Mouse (Mus musculus) heart, postnatal 25 days (tissue): ENCODE measurements at regions not wholly inside any gene's neighbourhood (a gene's known extent, or its start where the extent isn't known, plus 50 kb on each side); places are given as distances from the start of the nearest gene placed in this dataset.
"Not testable (repeated sequence)": the region's sequence is repeated elsewhere in the genome, so short reads cannot be mapped to it uniquely, and the experiment has no call there.

Experiments used
- DNase-seq: peaks from one replicate; pipeline ENCODE4 v3.0.0; 2022; ENCODE audit warnings: low spot score
- intact Hi-C: fragments of 180-260 bp; cut with DNase I; formaldehyde crosslinking; loops from one replicate; pipeline ENCODE4 v1.15.1; 2025

DNA sequence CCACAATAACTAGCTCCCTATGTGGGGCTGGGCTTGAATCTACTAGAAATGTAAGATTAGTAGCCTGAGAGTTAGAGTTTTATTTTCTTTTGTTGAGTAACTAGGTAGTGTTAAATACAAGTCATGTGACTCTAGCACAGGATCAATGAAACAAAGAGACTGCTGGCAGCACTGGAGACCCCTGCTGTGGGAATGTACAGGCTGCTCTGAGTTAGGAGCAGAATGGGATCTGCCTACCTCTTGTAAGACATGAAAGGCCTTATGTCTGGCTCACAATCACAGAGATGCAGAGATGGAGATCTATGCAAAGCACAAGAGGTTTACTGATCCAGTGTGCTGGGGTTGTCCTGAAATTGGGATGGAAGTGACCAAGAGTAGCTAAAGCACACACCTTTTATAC lies 193.9 kb upstream of the Kcnmb2 start:
- intact Hi-C loops = not testable (repeated sequence)

DNA sequence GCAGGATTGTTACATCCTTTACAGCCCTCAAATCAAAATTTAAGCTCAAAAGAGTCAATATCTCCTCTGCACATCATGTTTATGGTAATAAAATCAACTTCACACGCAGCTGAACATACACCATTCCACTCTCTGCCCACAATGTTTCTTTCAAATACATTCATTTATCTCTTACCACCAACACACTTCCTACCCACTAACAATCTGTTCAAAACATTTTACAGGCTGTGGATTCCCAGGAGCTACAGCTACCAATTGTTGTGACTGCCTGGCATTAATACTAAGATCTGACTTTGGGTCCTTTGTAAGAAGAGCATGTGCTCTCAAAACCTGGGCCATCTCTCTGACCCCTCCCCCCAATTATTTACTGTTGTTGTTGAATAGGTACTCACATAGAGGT lies 161.0 kb upstream of the Kcnmb2 start:
- intact Hi-C loops = no loop called here

More for the DNA sequence above, 193.9 kb upstream of the Kcnmb2 start:
- DNase-seq = not testable (repeated sequence)

DNA sequence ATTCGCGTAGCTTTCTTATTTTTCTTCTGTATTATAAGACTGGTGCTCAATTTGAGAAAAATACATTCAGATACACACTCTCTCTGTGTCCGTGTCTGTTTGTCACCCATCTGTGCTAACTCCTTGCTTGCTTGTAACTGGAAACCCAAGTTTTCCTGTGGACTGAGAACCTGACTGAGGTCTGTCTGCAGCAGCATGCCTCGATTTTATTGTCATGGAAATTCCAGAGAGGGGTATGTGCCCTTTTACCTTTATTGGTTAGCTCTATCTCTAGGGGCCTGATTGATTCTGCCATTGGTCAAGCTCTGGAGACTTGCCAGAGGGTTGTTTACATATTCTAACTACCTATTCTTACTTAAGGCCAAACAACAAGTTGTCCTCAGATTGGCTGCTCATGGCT lies 146.4 kb upstream of the Kcnmb2 start:
- intact Hi-C loops = no loop called here

More for the DNA sequence above, 161.0 kb upstream of the Kcnmb2 start:
- no peak for DNase-seq

DNA sequence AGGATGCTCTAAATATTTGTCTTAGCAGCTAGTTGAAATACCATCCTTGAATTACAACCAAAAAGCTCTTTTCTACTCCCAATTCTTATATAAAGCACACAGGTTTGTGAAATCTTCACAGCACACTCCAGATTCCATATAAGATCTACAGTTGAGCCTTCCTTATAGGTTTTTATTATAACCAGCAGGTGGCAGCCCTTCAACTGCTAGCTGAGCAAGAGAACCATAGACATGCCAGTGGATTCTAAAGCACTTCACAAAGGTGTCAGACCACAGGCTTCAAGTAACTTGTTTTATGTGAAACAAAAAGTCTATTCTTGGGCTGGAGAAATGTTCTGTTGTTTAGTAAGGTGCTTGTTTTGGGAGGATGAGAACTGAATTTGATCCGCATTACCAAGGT lies 133.1 kb upstream of the Kcnmb2 start:
- DNase-seq = no peak
- intact Hi-C loops = no loop called here

More for the DNA sequence above, 146.4 kb upstream of the Kcnmb2 start:
- no peak for DNase-seq

DNA sequence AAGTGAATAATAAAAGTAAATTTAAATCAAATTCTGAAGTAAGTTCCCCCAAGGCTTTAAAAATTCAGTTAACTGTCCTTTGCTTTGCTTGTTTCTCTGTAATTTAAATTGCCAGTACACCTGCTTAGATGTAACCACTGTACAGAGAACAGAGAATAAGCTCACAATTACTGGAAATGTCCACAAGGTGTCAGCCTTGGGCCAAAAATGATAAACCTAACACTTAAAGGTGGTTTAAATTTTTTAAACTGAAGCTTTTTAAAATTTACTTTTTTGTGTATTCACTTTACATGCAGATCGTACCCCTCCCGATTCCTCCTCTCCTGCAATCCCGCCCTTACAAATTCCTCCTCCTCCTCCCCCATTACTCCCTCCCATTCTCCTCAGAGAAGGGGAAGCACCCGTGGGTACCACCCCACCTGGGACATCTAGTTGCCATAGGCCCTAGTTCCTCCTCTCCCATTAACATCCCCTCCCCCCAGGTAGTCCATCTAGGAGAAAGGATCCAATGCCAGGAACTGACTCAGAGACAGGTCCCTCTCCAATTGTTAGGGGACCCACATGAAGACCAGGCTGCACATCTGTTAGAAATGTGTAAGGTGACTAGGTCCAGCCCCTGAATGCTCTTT lies 111.9 kb upstream of the Kcnmb2 start:
- DNase-seq = no peak
- intact Hi-C loops = loop anchor here (2.0 kb wide), 2 partner anchors 398 to 526 kb away; no protein-coding TSS in a partner anchor

DNA sequence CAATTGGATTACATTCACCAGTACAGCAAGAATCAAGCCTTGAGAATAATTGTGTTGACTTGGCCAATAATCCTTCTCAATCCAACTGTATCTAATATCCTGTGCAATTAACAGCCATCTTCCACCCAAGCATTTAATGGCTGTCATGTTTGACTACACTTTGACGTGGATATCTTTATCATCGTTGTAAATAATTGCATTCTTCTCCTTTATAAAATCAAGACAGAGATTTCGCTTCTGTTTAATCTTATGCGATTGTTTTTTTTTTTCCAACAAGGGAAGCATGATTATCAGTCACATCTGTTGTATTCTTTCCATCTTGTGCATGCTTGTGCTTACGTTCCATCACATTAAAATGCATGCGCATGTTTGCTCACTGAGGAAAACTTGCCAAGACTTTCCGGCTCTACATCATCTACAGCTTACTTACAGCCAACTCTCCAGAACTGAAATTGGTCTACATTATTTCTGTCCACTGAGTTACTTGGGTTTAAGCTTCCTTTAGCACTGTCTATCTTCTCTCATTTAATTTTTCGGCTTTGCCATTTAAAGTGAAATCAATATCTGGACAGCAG lies 108.8 kb upstream of the Kcnmb2 start:
- intact Hi-C loops = no loop called here
- DNase-seq = no peak

DNA sequence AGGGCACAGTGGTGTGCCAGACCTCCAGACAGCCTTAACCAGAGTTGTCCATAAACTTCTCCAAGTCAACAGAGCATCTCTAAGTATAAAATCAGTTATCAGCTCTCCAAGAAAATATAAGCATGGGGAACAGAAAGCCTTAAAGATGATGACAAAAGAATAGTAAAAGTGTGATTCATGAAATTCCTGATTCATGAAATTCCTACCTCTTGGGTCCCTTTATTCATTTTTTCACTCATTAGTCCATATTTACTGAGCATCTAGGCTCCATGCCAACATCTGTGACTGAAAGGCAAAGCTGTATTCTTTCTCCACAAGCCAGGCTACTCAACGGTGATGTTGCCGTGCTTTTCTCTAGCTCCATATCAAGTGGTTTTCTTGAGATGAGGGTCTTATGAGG lies 105.7 kb upstream of the Kcnmb2 start:
- DNase-seq = no peak
- intact Hi-C loops = no loop called here

DNA sequence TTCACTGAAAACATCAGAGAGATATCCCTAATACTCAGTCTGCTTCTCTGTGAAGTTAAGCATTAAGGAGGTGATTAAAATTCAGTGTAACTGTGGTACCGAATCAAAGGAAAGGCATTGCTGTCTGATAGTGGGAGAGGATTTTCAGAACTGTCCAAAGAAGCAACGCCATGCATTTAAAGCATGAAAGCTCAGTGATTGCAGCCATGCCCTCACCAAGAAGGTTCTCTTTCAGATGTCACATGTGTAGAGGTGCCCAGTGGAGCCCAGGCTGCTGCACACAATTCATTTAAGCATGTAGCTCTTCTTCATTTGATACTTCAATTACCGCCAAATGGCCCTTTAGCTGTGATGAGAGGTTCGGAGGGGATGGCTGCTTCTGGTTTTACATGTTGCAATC lies 103.1 kb upstream of the Kcnmb2 start:
- no peak for DNase-seq
- intact Hi-C loops = no loop called here

DNA sequence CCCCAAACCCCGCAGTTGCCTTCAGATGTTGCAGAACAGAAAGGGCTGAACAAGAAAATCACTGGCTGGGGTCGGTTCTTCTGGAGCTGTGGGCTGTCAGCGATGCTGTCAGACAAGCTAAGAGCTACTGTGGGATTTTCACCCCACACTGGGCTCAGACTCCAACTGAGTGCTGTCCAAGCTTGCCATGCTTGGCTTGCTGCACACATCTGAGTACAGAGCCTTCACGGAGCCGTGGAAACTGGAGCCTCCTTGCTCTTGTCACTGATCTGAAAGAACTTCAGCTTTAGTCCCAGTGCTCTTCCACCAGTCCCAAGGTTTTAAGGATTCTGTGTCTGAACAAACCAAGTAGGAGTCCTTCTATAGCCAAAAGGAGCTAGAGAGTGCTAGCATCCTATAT lies 98.3 kb upstream of the Kcnmb2 start:
- intact Hi-C loops = no loop called here
- DNase-seq = no peak

DNA sequence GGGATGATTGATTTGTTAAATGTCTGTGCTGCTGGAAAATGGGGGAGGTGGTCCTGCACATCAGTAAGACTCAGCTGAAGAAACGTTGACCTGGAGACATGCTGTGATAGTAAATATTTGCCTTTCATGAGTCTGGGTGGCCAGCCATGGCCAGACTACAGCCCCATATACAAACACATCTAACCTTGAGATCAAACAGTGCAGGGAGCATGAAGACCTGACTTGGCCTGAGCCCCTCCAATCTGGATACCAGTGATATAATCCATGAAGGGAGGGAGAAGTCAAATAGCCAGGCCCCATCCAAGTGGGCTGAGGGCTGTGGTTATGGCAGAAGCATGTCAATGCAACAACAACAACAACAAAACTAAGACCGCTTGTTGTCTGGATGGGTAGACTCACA lies 94.6 kb upstream of the Kcnmb2 start:
- intact Hi-C loops = no loop called here
- DNase-seq = no peak

DNA sequence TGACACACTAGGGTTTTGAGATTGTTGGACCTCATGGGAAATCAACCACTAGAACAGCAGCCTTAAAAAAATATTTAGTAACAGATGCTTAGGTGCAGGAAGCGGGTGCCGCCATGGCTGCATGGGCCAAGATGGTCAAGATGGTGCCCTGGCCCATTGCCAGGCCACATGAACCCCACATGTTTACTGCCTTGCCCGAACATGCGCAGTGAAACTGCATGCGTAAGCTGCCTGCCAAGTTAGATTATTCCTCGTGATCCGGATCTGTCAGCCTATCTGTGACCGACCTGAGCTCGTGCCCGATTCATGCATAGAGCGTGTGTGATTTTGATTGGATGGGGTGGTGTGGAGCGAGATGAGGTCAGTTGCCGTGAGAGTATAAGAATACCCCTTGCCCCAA lies 93.2 kb upstream of the Kcnmb2 start:
- intact Hi-C loops, DNase-seq: not testable (repeated sequence)

DNA sequence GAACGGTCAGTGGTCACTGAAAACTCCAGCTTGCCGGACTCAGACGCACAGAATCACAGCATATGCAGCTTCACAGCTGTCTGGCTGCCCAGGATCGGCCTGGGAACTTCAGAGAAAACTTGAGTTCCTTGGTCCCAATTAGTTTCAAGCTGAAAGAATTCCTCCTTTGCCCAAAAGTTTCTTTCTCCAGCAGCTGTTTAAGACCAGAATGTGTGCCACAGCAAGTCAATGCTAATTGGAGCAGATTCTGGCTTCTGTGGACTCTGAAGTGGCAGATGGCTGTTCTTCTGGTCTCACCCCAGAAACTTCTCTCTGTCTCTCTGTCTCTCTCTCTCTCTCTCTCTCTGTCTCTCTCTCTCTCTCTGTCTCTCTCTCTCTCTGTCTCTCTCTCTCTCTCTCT lies 91.1 kb upstream of the Kcnmb2 start:
- no peak for DNase-seq
- intact Hi-C loops = no loop called here

DNA sequence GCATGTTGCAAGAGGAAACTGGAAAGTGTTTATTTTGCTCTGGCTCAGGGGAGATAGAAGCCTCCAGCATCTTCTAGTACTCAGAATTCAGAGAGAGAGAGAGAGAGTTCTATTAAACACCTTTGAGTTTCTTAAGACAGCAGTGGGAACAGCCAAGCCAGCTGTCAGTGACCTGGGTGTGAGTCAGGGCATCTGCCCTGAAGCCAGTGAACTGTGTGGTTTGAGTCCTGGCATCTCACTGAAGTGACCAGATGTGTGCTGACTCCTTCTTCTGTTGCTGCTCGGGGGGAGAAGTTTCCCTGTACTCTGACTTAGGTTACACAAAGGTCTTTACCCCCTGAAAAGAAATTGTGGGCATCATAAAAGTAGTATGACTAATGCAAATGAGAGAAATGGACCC lies 70.4 kb upstream of the Kcnmb2 start:
- intact Hi-C loops = no loop called here
- no peak for DNase-seq

DNA sequence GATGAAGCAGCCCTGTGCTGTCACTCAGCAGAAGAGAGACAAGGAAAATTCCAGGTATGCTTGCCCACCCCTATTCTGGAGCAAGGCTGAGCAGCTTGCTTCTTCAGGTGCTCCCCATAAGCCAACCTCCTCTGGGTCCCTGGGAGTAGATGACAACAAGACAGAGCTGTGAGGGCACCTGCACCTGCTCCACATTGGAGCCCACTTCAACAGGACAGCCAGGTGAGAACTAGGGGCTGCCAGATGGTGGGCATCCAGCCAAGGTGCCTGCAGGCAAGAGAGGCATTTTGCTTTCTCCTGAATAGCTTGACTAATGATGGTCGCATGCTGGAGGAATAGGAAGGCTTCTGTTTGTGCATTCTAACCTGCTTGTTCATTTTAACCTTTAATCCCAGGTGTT lies 61.1 kb upstream of the Kcnmb2 start:
- intact Hi-C loops = no loop called here
- DNase-seq = no peak

DNA sequence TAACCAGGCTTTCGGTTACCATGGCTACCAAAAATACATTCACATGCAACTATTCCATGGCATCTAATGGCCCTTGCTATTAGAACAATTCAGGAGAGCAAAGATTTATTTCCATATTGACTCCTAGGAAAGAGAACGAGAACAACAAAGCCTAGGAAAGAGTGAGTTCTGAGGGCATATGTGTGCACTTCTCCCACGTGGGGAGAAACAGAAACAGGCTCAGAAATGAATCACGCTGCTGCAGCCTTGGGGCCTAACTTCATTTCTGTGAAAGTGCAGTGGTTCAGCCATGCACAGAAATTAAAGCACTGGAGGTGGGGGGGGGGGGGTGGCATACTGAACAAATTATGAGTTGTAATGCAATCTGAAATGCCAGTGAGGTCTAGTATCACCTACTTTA lies 55.2 kb upstream of the Kcnmb2 start:
- intact Hi-C loops = no loop called here
- no peak for DNase-seq
